Mouse (Mus musculus) gastrocnemius, postnatal 10 days (tissue): ENCODE results near the gene Fbxo45. TPM values are rescaled to one million over a fixed set of nuclear protein-coding genes. Genes with fewer than 3 reads are reported as not detected.
"Not testable (repeated sequence)": the region's sequence is repeated elsewhere in the genome, so short reads cannot be mapped to it uniquely, and the experiment has no call there.

Source experiments
- DNase-seq: peaks from one replicate; pipeline ENCODE4 v3.0.0; 2021; ENCODE audit warnings: mixed read lengths
- long read RNA-seq, 2 experiments: library from polyadenylated mRNA; stranded (forward); transcript quantifications; one replicate each; pipeline ENCODE4 v2.0.0; 2021
- total RNA-seq, 2 experiments: library from RNA; stranded (reverse); gene quantifications; 2 replicates each; pipeline ENCODE4 v1.2.3; 2021

Fbxo45 gene
- 10 to 100 TPM; 11.2 to 11.6 TPM for total RNA-seq
- long read RNA-seq, experiment 1, full-length matches to known transcripts = 40 of 41 reads
- long read RNA-seq, experiment 1, partial matches to known transcripts = 0 of 41 reads
- long read RNA-seq, experiment 1, other reads (novel, unspliced or antisense) = 1 of 41 reads
- long read RNA-seq, experiment 2, full-length matches to known transcripts = 21 of 25 reads
- long read RNA-seq, experiment 2, partial matches to known transcripts = 1 of 25 reads
- long read RNA-seq, experiment 2, other reads (novel, unspliced or antisense) = 3 of 25 reads

DNA sequence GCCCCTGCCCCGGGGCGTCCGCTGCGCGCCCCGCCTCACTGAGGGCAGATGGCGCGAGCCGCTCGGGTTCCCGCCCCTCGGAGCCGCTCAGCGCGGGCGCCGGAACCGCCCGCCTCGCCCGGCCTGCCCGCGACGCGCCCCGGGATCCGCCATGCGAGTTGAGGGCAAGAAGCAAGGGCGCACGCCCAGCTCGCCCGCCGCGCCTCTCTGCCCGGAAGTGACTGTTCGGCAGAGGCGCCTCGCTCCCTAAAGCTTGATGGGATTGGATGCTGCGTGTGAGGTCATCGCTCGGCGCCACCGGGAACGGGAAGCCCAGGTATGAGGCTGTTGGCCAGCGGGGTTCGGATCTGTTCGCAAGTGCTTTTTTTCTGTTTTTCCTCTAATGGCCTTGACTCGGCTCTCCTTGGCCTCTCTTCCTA is at the start of gene Fbxo45, which contains the start of gene Wdr53:
Gene Fbxo45 (minus strand): TSS at position 207 of the 419 bp plus-strand sequence.
Gene Wdr53 (plus strand): TSS at position 276 of the 419 bp plus-strand sequence.
- DNase-seq = peak; percentile 96

DNA sequence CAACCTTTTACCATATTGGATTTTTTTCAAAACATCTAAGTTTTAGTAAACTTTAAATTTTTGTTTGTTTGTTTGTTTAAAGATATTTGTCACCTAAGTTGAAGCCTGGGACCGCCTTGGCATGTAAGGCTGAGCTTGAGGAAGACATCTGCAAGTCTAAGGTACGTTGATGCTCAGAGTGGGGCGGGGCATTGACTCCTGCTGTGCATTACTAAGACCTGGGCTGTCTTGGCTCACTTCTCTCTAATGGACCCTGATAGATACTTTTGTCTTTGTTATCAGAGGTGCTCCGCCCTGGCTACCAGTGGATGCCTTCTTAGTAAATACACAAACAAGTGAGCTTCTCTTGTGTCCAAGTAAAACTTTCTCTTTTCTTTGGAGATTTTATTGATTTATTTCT is 44.9 kb upstream of the Fbxo45 start:
- DNase-seq = no peak

DNA sequence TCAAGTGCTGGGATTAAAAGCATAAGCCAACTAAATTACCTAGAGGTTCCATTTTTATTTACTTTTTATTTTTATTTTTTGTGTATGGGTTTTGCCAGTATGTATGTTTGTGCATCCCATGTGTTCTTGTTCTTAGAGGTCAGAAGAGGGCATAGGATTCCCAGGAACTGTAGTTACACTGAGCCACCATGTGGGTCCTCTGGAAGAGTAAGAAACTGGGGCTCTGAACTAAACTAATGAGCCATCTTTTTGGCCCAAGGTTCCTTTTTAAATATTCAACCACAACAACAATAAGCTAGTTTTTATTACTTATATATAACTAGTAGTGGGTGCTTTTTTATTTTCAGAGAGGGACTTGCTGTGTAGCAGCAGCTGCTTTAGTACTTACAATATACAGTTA is 35.6 kb upstream of the Fbxo45 start:
- no peak for DNase-seq

DNA sequence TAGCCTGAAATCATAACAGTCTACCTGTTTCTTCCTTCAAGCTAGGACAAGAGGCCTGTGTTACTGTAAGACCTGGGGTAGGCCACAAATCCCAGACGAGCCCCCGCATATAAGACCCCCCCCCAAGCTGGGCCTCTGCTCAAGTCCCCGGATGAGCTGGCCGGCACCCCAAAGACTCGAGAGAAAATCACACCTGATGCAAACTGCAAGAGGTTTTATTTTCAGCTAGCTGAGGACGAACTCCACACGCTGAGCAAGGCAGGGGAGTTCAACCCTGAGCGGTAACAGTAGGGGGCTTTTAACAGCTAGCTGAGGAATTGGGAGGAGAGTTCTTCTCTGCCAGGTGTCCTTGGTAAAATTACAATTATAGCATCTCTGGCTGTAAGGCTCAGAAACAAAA is 33.3 kb upstream of the Fbxo45 start:
- DNase-seq = no peak

DNA sequence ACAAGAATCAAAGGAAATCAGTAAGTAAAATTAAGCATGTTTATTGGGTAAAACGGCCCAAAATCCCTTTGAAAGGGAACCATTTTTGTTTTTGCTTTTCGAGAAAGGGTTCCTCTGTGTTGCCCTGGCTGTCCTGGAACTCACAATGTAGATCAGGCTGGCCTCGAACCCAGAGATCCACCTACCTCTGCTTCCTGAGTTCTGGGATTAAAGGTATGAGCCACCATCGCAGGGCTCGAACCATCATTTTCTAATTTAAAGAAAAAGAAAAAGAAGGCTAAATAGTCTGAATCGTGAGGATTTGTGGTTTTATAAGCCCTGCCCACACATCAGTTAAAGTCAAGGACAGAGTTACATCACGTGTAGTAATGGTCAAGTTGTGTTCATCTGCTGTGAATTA is 31.4 kb upstream of the Fbxo45 start:
- DNase-seq = no peak

DNA sequence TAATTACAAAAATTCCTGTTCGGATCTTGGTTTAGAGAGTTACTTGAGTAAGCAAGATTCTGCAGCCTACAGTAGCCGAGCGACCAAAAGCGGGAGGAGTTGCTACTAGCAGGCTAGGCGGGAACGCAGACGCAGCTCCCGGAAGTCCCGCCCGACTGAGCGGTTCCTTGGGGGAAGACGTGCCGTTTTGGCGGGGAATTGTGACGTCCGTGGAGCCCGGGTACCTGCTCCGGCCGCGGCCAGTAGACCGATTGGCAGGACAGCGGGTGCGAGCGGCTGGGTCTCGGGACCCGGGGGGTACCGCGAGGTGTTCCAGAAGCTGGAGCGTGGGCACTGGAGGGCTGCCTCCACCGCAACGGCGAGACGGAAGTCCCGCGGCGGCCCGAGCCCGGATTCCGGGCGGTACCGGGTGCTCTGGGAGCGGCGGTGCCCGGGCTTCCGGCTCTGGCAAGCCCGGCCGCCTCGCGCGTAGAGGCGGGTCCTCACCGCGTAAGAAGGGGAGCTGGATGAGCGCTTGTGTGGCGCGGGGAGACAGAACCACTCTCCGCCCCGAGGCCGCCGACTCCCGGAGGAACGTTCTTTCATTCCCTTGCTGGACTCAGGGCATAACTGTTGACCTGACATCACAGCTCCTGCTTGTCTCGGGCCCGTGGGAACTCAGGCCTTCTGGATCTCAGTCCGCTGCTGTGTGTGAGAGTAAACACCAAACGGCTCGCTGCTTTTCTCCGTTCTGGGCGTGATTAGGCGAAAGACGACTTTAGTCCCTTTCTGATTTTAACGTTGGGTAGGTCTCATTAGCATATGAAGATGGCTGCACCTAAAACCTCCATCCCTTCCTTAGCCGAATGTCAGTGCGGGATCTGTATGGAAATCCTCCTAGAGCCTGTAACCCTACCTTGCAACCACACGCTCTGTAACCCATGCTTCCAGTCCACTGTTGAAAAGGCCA is 30.6 kb upstream of the Fbxo45 start, which contains the start of gene Rnf168:
Gene Rnf168 (plus strand): TSS at position 152 of the 949 bp plus-strand sequence.
- peak; percentile 86 for DNase-seq

DNA sequence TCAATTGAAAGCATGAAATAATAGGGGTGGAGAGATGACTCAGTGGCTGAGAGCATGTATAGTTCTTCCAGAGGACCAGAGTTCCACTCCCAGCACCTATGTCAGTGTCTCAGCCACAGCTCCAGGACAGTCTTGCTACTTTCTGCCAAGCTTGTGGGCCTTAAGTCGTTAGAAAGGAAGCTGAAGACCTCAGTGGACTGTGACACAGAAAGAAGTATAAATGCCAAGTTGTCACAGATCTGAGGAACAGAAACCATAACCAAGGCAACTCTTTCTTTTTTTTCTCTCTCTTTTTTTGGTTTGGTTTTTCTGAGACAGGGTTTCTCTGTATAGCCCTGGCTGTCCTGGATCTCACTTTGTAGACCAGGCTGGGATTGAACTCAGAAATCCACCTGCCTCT is 28.9 kb upstream of the Fbxo45 start:
- DNase-seq = no peak

DNA sequence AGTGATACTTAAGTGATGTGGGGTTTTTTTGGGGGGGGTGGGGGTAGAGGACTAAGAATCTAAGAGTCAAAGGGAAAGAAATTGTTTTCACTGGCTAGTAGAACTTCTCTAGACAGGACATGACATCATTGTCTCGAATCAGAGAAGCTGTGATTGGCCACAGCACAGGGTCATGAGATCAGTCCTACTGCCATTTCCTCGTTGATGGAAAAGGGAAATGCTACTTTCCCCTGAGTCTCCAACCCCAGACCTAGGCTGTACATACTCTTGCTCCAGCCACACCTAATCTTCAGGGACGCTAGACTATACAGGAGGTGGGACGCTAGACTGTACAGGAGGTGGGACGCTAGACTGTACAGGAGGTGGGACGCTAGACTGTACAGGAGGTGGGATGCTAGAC is 28.1 kb upstream of the Fbxo45 start:
- no peak for DNase-seq

DNA sequence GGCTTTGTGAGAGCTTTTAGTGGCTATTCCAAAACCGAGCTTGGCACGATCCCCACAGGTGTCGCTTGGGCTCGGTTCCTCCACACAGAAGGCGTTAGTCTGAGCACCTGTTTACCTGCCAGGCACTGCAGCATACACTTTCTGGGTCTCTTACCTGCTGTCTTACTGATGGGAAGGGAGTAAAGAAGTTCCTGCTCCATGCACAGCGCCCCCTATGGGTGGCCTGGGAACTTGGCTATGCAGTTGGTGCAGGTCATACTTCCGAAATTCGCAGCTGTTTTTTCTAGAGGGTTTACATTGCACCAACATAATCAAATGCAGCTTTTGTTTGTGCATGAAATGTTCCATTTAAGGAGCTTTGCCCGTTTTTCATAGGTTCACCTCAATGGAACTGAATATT is 26.4 kb upstream of the Fbxo45 start:
- DNase-seq = peak; percentile 18

DNA sequence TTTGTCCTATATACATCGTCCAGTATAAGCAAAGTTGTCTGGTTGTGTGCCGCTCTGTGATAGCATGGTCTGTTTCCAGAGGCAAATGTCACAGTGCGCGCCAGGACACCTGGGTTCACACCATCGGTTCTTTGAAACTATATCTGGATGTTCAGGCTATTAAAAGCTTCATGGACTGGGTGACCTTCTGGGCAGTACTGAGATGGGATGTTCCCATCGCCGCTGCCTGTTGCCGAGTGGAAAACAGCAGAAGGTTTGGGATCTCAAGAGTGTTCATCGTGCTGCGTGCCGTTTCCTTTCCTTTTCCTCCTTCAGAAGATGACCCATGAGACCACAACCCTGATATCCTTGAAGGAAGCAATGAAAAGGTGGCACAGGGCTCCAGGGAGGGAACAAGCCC is 24.3 kb upstream of the Fbxo45 start, which contains the start of gene Smco1:
Gene Smco1 (plus strand): TSS at position 178 of the 400 bp plus-strand sequence.
- DNase-seq = peak; percentile 6

DNA sequence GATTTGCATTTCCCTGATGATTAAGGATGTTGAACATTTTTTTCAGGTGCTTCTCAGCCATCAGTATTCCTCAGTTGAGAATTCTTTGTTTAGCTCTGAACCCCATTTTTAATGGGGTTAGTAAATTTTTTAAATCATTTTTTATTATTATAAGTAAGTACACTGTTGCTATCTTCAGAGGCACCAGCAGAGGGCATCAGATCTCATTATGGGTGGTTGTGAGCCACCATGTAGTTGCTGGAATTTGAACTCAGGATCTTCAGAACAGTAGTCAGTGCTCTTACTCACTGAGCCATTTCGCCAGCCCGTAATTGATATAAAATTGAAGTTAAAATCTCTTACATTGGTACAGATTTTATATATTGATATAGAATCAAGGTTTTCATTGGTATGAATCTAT is 17.3 kb upstream of the Fbxo45 start:
- peak; percentile 10 for DNase-seq

DNA sequence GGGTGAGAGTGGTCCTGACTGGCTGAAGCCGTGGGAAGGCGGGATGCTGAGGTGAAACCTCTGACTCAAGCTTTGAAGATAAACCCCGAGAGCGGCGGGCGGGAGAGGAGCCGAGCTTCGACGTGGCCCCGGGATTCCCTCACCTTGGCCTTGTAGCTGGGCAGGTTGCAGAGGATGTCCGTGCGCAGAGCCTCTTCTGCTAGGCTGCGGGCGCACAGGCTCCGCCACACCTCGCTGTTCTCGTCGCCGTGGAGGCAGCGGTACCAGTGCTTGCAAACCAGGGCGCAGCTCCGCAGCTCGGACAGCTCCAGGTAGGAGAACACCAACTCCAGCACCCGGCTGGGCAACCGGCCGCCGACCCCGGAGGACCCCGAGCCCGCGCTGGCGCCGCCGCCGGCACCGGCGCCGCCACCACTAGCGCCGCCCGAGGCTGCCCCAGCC is 587 bp downstream of the Fbxo45 start:
- DNase-seq = no peak

DNA sequence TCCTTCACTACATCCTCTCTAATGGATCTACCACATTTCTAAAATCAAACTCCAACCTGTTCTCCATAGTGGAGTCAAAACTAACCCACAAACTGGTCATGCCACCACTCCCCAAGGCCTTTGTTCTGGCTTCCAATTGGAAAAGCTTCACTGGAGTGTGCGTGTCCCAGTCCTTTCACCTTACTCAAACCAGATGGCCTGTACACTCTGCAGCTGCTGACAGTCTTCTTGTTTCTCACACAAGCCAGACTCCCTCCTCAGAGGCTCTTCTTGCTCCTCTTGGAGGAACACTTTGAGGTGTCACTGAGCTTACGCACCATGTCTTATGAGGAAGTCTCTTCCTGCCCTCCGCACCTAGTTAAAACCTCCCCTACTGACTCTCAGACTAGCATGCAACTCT is 3.1 kb downstream of the Fbxo45 start:
- no peak for DNase-seq

DNA sequence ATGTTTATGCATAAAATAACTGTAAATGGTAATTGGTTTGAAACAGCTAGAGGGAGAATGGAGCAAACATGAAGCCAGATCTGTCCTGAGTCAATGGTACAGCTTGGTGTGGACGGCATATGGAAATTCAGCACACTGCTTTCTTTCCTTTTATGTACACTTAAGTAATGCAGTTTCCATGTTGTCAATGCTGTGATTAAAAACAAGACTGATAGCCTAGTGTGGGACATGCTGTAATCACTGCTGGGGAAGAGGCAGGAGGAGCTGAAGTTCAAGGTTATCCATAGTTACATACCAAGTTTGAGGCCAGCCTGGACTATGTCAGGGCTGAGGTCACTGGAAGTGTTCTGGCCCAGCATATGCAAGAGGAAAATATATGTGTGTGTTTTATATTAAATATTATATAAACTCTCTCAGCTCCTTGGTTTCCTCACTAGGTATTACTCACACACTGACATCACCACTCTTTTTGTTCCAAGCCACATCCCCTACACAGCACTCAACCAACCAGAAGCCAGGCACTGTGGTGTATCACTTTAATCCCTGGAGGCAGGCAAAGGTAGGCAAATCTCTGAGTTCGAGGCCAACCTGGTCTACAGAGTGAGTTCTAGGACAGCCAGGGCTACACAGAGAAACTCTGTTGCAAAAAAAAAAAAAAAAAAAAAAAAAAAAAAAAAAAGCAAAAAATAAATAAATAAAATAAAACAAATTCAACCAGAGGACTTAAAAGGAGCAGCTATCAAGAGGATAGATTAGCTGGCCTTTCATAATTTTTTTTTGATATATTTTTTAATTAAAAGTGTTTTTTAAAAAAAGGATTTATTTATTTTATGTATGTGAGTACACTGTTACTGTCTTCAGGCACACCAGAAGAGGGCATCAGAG is 7.3 kb downstream of the Fbxo45 start:
- DNase-seq = no peak

DNA sequence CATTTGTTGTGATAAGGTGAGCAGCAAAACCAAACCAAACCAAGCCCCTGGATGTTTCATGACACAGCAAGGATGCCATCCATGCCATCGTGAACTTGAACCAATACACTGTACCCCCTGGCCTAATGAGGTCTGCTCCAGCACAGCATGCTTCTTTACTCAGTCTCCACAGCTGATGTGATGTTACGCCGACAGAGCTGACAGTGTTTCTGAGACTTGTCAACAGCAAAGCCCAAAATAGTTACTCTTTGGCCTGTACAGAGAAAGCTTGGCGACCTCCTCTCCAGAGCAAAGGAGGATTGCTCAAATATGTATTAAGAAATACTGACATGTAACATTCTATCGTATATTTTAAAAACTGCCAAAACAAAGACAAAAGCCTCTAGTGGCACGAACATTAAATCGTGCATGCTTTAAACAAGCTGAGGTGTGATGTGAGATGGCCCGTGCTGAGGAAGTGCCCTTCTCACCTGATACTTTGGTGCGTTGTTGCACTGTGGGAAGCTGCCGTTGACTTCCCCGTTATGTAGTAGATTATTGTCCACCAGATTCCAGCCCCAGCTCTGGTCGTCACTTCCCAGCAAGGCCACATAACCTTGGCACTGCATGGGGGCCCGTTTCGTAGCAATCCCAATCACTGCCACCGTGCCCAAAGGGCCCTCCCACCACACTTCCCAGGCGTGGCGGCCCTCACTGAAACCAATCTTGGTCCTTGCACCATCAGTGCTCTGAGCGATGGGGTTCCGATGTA is 8.9 kb downstream of the Fbxo45 start:
- no peak for DNase-seq

DNA sequence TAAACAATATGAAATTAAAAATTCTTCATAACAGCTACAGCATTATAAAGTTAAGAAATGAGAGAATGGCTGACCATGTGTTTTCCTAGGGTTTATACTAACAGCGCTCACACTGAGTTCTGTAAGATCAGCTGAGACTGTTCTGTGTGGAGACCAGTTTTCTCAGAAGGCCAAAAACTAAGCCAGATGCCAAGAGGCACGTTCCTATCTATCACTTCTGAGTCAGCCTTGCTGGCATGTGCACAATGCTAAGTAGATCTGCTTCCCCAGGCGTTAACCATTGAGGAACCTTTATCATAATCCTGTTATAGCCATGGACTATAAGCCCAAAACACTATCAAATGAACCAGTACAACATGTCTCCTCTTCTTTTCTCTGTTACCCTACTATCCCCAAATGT is 14.9 kb downstream of the Fbxo45 start:
- not testable (repeated sequence) for DNase-seq

DNA sequence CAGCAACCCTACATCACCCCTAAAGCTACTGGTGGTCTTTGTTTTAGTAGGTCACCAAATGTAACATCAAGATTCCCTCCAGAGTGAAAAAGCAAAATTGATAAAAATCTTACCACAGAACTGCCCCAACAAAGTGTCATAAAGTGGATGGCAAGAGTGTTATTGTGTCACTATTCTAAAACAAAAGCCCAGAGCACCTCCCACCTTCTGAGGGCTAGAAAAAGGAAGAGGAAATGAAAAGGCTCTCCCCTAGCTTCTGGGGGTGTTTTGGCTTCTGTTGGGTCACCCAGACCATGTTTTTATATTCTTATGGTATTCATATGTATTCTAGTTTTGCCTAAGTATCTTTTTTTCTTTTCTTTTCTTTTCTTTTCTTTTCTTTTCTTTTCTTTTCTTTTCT is 24.6 kb downstream of the Fbxo45 start:
- no peak for DNase-seq

DNA sequence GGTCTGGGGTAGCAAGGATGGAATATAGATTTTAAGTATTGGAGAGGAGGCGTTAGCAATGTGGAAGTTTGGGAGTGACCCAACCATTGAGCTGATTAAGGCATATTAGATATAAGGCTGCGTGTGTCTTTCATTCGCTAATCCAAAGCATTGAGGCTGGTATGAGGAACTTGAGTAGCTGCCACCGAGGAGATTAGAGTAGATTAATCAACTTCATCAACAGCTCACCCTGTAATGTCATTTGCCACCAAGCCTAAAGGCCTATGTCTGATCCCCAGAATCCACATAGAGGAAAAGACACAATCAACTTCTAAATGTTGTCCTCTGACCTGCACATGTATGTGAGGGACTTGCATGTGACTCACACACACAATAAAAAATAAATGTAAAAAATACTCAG is 25.2 kb downstream of the Fbxo45 start:
- DNase-seq = no peak

DNA sequence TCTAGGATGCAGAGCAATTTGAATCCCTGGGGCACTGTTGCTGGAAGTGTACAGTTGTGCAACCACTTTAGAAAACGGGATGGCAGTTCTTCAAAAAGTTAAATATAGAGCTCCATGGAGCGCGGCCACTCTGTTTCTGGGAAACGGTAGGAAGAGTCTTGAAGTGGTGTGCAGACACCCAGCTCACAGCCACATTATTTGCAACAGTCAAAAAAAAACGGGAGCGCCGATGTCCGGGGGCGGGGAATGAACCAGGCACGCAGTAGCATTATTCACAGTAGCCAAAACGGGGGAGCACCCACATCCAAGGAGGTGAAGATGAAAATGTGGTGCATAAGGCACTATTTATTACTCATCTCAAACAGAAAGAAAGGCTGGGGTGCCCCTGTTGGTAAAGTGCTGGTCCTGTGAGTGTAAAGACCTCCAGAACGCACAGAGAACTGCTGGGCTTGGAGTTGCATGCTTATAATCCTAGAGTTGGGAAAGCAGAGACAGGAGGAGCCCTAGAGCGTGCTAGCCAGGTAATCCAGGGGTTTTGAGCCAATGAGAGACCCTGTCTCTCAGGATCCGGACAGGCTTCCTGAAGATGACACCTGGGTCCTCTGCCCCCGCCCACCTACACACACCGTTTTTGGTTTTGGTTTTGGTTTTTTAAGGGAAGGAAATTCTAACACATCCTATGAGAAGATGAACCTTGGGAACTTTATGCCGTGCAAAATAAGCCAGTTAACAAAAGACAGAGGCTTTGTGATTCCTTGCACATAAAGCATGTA is 32.0 kb downstream of the Fbxo45 start:
- DNase-seq = no peak

DNA sequence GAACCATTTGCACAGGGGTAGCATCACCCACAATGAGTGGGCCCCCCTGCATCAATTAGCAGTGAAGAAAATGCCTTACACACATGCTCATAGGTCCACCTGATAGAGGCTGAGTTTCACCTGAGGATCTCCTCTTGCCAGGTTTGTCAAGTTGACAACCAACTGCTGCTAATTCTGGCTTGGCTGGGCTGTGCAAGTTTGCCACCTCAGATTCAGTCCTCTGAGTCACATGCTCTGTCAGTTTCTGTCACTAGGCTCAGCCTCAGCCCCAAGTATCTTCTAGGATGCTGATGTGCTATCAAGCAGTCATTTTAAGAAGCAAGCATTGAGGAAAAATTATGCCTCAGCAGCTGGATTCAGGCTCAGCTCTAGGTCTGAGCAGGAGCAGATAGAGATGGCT is 32.8 kb downstream of the Fbxo45 start:
- DNase-seq = no peak

DNA sequence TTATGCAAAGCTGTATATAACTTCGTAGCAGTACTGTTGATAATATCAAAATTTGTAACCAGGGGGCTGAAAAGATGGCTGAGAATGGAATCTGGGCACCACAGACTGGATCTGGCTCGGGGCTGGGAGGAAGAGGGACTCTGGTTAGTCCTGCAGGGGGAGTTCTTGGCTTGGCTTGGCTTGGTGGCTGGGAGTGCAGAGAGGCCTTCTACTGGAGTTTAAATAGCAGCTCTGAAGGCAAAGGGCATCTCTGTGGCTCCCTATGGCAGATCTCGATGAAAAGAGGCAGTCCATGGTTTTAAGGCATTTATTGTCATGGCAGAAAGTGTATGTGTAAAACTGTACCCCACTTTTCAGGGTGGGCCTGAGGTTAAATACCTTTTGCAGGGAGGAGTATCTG is 42.1 kb downstream of the Fbxo45 start:
- no peak for DNase-seq
